Mouse (Mus musculus): Measurements from ENCODE around the gene Fpr-rs3. TPM values are rescaled to one million over a fixed set of nuclear protein-coding genes. Genes with fewer than 3 reads are reported as not detected.

The Fpr-rs3 gene
- not detected for total RNA-seq (2021)
- long read RNA-seq, experiment 1, result 0 reads
- long read RNA-seq, experiment 2, result 0 reads

DNA sequence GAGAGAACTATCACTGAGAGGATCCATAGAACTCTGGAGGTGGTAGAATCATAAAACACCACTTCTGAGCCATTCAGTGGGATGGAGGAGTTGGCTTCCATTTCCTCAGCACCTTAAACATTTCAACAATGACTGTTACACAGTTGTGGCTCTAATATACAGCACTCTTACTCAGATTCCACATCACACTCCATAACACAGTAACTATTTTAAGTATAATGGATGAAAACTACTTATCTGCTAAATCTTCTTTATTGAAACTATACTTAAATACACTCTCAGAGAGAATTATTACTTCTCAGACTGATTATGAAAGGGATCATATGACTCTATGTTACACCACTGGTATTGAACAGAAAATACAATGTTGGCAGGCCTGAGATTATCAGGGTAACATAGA is at the start of gene Fpr-rs3:
Fpr-rs3 (minus strand) TSS at position 101 of the 400 bp plus-strand sequence.
- DNase-seq (ENCODE audit: low spot score in 2 of 2), result no peak

DNA sequence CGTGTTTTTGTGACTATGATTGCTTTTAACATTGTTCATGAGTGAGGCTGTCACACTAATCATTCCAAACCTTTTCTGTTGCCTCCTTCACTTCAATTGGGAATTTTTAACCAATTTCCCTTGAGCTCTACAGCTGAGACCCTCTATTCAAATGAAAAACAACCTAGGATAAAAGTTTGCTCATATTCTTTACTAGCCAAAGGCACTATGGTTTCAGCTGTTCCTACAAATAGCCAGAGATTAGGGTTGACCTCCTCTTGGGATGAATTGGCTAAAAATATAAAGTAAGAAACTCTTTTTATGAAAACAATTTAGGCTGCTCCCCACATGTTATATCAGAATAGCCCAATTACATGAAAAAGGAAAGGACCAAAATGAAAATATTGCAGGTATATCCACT is 28.4 kb downstream of the Fpr-rs3 start, which contains the start of gene Vmn2r110:
Vmn2r110 (minus strand) TSS at position 101 of the 400 bp plus-strand sequence.
- no peak for DNase-seq (ENCODE audit: low spot score in 2 of 2)

Other genes starting within 250 kb of the Fpr-rs3 start
- not detected for gene Vmn1r224, start 210.7 kb downstream of the Fpr-rs3 start, total RNA-seq (2021)
- not detected for gene Vmn2r108, start 143.5 kb downstream of the Fpr-rs3 start, total RNA-seq (2021)
- gene Vmn1r225, start 126.7 kb downstream of the Fpr-rs3 start, total RNA-seq (2021), result not detected
- gene Vmn2r109, start 60.1 kb downstream of the Fpr-rs3 start, total RNA-seq (2021), result not detected
- not detected for gene Vmn2r110, start 28.5 kb downstream of the Fpr-rs3 start, total RNA-seq (2021)
- not detected for gene Vmn1r226, start 58.0 kb upstream of the Fpr-rs3 start, total RNA-seq (2021)
- gene Vmn1r227, start 105.0 kb upstream of the Fpr-rs3 start, total RNA-seq (2021), result not detected
- gene Vmn1r228, start 161.3 kb upstream of the Fpr-rs3 start, total RNA-seq (2021), result not detected
- not detected for gene Vmn1r229, start 186.7 kb upstream of the Fpr-rs3 start, total RNA-seq (2021)
- gene Vmn1r230, start 215.6 kb upstream of the Fpr-rs3 start, total RNA-seq (2021), result not detected